Mouse (Mus musculus): ENCODE results near the gene Krtap10-10.

DNA sequence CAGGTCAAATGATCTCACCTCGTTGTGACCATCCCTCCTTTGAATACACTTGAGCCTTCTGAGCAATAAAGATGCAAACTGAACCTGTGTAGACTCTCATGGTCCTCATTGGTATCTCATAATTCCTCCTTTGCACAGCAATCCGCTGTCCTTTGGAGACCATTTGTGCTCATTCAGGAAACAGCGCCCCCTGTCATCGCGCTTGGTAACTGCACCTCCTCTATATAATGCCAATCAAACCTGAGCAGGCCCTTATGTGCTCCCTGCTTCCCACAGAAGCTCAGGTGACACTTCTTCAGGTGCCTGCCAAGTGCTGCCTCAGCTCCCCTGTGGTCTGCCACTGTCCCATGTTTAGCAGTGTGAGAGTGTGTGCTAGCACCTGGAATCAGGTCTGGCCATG, 20.2 kb upstream of the Krtap10-10 start:
- TF ChIP-seq POLR2A (IDR thresholded peaks at IDR 0.05; ENCODE audit: borderline replicate concordance, low read depth, low read length), result no peak
- TF ChIP-seq CTCF (IDR thresholded peaks at IDR 0.05; ENCODE audit: low read depth, low read length), result peak; percentile 50; the same call in 1 of the 2 replicates

Data from bone marrow macrophage, adult 2 months (primary cell).